Mouse (Mus musculus): ENCODE results near the gene Hgd. TPM values are rescaled to one million over a fixed set of nuclear protein-coding genes. Genes with fewer than 3 reads are reported as not detected.

The Hgd gene
- not detected for polyA plus RNA-seq (2017; shearing (Covaris generic))

DNA sequence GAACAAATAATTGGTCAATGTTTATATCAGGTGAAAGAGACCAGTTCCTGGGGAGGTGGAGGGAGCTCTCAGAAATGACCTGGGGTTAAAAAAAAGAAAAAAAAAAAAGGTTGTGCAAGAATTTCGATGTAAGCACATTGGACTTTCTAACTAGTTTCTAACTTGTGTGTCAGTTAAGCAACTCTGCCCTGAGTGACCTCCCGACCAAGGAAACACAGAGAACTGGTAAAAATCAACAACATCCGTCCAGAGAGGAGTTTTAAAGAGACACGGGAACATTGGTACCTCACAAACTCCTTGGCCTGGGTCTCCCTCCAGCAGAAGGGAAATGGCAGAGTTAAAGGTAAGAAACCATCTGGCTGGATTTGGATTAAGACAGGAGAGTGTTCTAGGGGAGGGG lies at the start of gene Hgd:
Gene Hgd, plus strand, starts transcription at position 160 of the 400 bp plus-strand sequence.
- ATAC-seq: no peak

DNA sequence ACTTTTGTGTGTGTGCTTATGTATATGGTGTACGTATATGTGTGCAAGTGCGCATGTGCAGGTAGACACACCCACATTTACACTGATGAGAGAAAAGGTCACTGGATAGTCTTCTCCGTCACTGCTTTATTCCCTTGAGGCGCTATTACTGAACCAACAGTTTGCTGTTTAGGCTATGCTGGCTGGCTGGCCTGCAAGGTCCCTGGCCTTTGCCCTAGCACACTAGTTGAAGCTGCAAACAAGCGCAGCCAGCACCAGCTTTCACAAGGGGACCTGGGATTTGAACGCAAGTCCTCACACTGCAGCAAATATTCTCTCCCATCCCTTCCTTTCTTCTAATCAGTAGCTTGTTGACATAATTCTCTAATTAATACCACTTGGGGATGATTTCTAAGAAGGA lies 49.8 kb upstream of the Hgd start:
- ATAC-seq: no peak

- no peak for ATAC-seq
These were observed 47.9 kb upstream of the Hgd start for GRCm38 (mm10) chr16:37532046-37532445.

DNA sequence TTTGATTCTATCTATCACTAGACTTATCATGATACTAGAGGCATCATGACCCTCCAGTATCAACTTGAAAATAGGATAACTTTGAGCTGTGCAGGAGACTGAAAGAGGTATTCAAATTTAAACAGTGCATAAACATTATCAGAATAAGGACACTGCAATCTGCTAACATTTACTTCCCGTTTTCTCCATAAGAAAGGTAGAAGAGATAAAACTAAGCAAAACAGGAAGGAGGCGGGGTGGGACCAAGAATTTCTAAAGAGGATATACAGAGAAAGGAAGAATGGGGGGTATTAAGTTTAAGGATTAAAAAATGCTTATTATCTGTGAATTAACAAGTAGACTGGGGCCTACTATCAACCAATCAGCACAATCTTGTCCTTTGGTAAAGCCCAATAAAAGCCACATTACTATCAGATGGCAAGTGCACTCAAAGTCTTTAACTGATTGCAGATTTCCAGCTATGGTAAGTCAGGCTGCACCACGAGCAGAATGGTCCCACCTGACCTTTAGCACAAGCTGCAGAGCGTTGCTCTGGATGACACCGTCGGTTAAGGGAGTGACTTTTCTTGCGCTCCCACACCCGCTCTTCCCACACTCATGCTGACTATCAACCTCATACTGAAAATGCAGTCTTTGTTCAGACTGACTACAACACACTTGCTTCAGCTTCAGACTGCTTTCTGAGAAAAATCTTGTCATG lies 46.4 kb upstream of the Hgd start:
- no peak for ATAC-seq

DNA sequence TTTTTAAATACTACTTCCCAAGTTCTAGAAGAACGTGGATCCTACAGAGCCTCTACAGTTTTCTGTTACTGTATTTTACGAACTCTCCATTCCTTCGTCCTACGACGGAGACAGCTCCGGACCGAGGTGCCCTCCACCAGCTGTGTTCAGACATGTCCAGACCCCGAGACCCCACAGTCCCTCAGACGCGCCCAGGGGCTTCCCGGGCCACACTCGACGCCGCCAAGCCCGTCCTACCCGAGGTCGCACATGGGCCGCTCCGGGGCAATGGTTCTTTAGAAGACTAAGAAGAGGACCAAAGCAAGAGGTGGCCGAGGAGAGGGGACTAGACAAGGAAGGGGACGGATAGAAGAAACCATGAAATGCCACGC lies 40.7 kb upstream of the Hgd start:
- ATAC-seq: peak; percentile 18

- ATAC-seq: peak; percentile 99
These were observed 40.1 kb upstream of the Hgd start, which contains the start of the genes Gtf2e1 and Rabl3 for GRCm38 (mm10) chr16:37539611-37540580. Gtf2e1 (minus strand) TSS chr16:37539789. Rabl3 (plus strand) TSS chr16:37539885.

- ATAC-seq: no peak
These were observed 39.2 kb upstream of the Hgd start for GRCm38 (mm10) chr16:37540776-37541175.

GRCm38 (mm10) chr16:37546312-37546711 lies 33.6 kb upstream of the Hgd start:
- ATAC-seq: no peak

GRCm38 (mm10) chr16:37550266-37550665 lies 29.7 kb upstream of the Hgd start:
- no peak for ATAC-seq

DNA sequence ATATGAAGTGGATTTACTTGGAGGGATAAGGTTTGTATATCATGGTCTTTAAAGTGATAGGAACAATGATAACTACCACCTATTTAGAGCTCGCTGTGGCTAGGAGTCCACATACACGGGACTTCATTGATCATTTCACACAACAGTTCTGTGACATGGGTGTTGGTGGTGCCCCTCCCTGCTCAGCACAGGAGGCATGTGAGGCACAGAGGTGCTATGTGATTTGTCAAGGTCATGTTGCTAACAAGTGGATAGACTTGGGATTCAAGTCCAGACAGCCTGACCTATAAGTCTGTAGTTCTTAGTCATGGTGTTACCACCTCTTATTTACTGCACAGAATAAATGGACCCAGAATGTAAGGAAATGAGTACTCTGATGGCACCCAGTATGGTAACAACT lies 29.0 kb upstream of the Hgd start:
- no peak for ATAC-seq

DNA sequence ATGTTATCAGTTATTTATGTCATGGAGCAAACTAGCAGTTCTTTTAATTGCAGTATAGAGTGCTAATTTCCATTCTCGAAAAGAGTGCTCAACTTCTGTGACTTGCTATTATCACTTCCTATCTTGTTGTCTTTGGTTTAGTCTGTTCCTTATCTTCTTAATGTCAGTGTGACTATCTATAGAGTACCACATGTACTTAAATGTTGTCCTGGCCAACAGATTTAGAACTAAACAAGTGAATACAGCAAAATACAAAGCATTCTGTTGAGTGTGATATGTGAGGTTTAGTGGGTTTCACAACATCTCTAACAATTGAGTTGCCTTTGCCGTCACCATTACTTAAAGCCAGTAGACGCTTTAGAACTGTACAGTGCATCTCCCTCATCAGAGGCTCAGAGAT lies 27.1 kb upstream of the Hgd start:
- no peak for ATAC-seq

GRCm38 (mm10) chr16:37562414-37562813 lies 17.5 kb upstream of the Hgd start:
- no peak for ATAC-seq

- no peak for ATAC-seq
These were observed 17.0 kb upstream of the Hgd start for GRCm38 (mm10) chr16:37562961-37563360.

DNA sequence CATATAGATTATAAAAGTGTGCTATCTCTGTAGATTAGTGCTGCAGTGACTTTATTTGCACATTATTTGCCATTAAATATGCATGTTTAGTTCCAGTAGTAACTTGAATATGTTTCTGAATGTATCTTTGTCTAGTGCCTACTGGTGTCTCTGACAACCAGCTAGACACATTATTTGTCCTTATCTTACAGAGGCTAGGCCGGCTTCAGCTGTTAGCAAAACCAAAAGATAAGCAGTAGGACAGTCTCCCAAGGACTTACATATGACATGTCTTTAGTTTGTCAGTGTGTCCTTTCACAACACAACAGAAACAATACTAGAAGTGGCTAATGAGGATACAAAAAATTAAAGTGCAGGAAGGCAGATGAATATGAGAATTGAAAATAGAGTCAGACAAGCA lies 14.8 kb upstream of the Hgd start:
- no peak for ATAC-seq

- ATAC-seq: no peak
These were observed 13.8 kb upstream of the Hgd start for GRCm38 (mm10) chr16:37566107-37566506.

GRCm38 (mm10) chr16:37567113-37568050 lies 12.6 kb upstream of the Hgd start:
- no peak for ATAC-seq

DNA sequence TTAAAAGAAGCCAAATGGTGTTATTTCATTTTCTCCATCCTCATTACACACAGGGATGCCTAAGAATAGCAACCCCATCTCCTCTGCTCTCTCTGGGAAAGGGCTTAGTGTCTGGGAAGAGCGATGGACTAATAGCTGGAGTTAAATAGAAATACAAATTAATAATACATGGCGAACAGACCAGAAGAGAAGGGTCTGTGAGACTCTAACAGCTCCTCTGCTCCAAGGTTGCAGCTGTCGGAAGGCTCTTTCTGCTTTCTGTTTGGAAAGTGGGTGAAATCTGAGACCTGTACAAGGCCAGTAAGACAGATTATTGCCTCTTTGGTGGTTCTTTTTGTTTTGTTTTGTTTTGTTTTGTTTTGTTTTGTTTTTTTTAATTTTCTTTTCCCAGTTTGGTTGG lies 8.4 kb upstream of the Hgd start:
- no peak for ATAC-seq

GRCm38 (mm10) chr16:37572117-37572754 lies 7.7 kb upstream of the Hgd start:
- ATAC-seq: no peak

- ATAC-seq: no peak
These were observed 6.9 kb upstream of the Hgd start for GRCm38 (mm10) chr16:37573061-37573460.

- ATAC-seq: no peak
These were observed 4.6 kb upstream of the Hgd start for GRCm38 (mm10) chr16:37575325-37575724.

- no peak for ATAC-seq
These were observed 362 bp upstream of the Hgd start for GRCm38 (mm10) chr16:37579591-37579990.

- ATAC-seq: no peak
These were observed 698 bp downstream of the Hgd start for GRCm38 (mm10) chr16:37580651-37581050.

Data from inflammation-experienced regulatory T-cells, adult 6 months (primary cell).